Mouse (Mus musculus) kidney, adult 2 months (tissue): ENCODE results near the gene Gltp.

Experiments
- CTCF ChIP-seq: fragments of 200-500 bp; conservative IDR thresholded peaks from 2 replicates; pipeline ENCODE4 v1.5.1; 2011; ENCODE audit warnings: low read depth, mild to moderate bottlenecking, control low read depth, low read length, moderate library complexity, mixed read lengths; ENCODE audit not compliant: insufficient read depth, insufficient read length
- POLR2A ChIP-seq: fragments of 200-500 bp; IDR thresholded peaks from one replicate; pipeline ENCODE4 v1.6.1; 2011; ENCODE audit warnings: low read depth, low read length, control low read depth

DNA sequence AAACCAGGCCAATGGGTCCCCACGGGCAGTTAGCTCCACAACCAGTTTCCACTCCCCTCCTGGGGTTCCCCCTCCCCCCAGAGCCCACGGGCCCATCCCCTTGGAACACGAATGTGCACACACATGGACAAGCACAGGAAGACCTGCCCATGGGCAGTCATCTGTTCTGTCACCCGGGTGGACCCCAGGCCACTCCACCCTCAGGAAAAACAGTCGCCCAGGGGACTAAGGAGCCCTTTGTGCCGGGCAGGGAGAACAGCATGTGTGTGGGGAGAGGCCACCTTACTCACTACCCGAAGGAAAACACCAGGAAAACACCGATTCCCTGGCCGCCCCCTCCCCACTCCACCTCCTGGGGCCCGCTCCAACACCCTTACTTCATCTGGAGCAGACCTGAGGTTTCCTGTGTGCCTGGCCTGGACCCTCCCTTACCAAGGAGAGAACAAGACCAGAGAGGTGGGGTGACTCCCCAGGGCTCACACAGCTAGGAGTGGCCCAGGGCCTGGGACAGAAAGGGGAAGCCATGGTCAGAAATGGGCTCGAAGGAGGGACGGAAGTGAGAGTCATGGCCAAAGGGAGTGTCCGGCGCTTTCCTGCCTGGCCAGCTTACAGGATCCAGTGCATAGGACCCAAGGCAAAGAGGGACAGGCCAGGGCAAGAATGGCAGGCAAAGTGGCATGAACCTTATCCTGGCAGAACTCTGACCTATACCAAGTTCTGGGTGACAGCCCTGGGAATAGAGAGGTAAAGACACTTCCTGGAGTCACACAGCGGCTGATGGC lies 36.9 kb downstream of the Gltp start:
- TF ChIP-seq CTCF (no peak), POLR2A (no peak)
